Mouse (Mus musculus) myocyte (in vitro differentiated cells): Measurements from ENCODE around the gene Kcnc3. TPM values are rescaled to one million over a fixed set of nuclear protein-coding genes. Genes with fewer than 3 reads are reported as not detected.
A peak's percentile ranks its signal among the peaks of the same experiment; 100 is the strongest.

Experiments
- H3K27me3 ChIP-seq: one replicate; pipeline ENCODE4 v1.6.1; 2011; ENCODE audit not compliant: control insufficient read depth, insufficient read depth, insufficient read length
- H3K36me3 ChIP-seq: one replicate; pipeline ENCODE4 v1.6.1; 2011; ENCODE audit not compliant: control insufficient read depth, insufficient read depth
- H3K4me2 ChIP-seq: one replicate; pipeline ENCODE4 v1.6.1; 2011; ENCODE audit warnings: low read depth, control low read depth
- H3K4me3 ChIP-seq: one replicate; pipeline ENCODE4 v1.5.1; 2011; ENCODE audit warnings: mild to moderate bottlenecking, control low read depth, moderate library complexity
- H3K79me2 ChIP-seq: one replicate; pipeline ENCODE4 v1.6.1; 2011; ENCODE audit not compliant: control insufficient read depth, insufficient read depth
- H3ac ChIP-seq: one replicate; pipeline ENCODE4 v1.6.1; 2011; ENCODE audit not compliant: control insufficient read depth, insufficient read length
- CEBPB ChIP-seq: IDR thresholded peaks from 2 replicates; pipeline ENCODE4 v1.6.1; 2011; ENCODE audit warnings: mild to moderate bottlenecking, moderate library complexity; ENCODE audit not compliant: poor library complexity, insufficient read depth, severe bottlenecking
- E2F4 ChIP-seq: IDR thresholded peaks from one replicate; pipeline ENCODE4 v1.6.1; 2011; ENCODE audit warnings: mild to moderate bottlenecking, control low read depth, moderate library complexity; ENCODE audit not compliant: insufficient read depth
- MAX ChIP-seq: IDR thresholded peaks from one replicate; pipeline ENCODE4 v1.6.1; 2011; ENCODE audit warnings: low read depth, mild to moderate bottlenecking, control low read depth
- MYOD1 ChIP-seq, 3 experiments: IDR thresholded peaks; one replicate each; pipeline ENCODE4 v1.6.1; 2011; ENCODE audit warnings: control low read depth in 2 of 3, low read depth in 2 of 3, mild to moderate bottlenecking in 2 of 3, moderate library complexity in 1 of 3; ENCODE audit not compliant: insufficient read length in 2 of 3, control insufficient read depth in 1 of 3
- MYOG ChIP-seq, 3 experiments: IDR thresholded peaks; one replicate each; pipeline ENCODE4 v1.6.1; 2011; ENCODE audit warnings: control low read depth in 2 of 3, low read depth in 2 of 3, mild to moderate bottlenecking in 2 of 3; ENCODE audit not compliant: insufficient read length in 2 of 3, control insufficient read depth in 1 of 3, insufficient read depth in 1 of 3
- POLR2A ChIP-seq: IDR thresholded peaks from one replicate; pipeline ENCODE4 v1.6.1; 2011; ENCODE audit warnings: low read depth, mild to moderate bottlenecking, control low read depth, moderate library complexity; ENCODE audit not compliant: insufficient read length
- POLR2AphosphoS2 ChIP-seq: IDR thresholded peaks from one replicate; pipeline ENCODE4 v1.6.1; 2011; ENCODE audit warnings: low read depth, control low read depth; ENCODE audit not compliant: insufficient read length
- REST ChIP-seq: IDR thresholded peaks from one replicate; pipeline ENCODE4 v1.6.1; 2011; ENCODE audit warnings: mild to moderate bottlenecking, control low read depth, moderate library complexity; ENCODE audit not compliant: insufficient read depth, insufficient read length
- SRF ChIP-seq: IDR thresholded peaks from one replicate; pipeline ENCODE4 v1.6.1; 2011; ENCODE audit warnings: low read depth; ENCODE audit not compliant: control insufficient read depth, insufficient read length
- TCF12 ChIP-seq: IDR thresholded peaks from one replicate; pipeline ENCODE4 v1.6.1; 2011; ENCODE audit warnings: mild to moderate bottlenecking, control low read depth; ENCODE audit not compliant: poor library complexity, insufficient read depth, severe bottlenecking
- TCF3 ChIP-seq: IDR thresholded peaks from one replicate; pipeline ENCODE4 v1.6.1; 2011; ENCODE audit warnings: low read depth, control low read depth; ENCODE audit not compliant: insufficient read length
- USF1 ChIP-seq: IDR thresholded peaks from one replicate; pipeline ENCODE4 v1.6.1; 2011; ENCODE audit warnings: low read depth, mild to moderate bottlenecking, control low read depth, moderate library complexity
- polyA plus RNA-seq: library from polyadenylated mRNA; unstranded; fragments of >200 nt; fragmentation: generic; extraction: Trizol; gene quantifications from one replicate; pipeline ENCODE4 v1.2.1, GENCODE M21; 2012; ENCODE audit warnings: missing spikeins

Gene Kcnc3
- polyA plus RNA-seq, 1 experiment = 0.92 TPM

GRCm38 (mm10) chr7:44551731-44552130, 38.7 kb upstream of the Kcnc3 start:
- no peak overlapping the region for H3ac ChIP-seq
- TF ChIP-seq MAX = no peak
- no peak for TF ChIP-seq POLR2A
- TF ChIP-seq REST = no peak
- TF ChIP-seq POLR2AphosphoS2 = no peak
- TF ChIP-seq MYOG (IDR thresholded peaks at IDR 0.05; ENCODE audit: control insufficient read depth in 1 of 3, insufficient read depth in 1 of 3, insufficient read length in 2 of 3, low read depth in 2 of 3) = no peak
- TF ChIP-seq CEBPB = no peak

GRCm38 (mm10) chr7:44552141-44552908, 38.1 kb upstream of the Kcnc3 start:
- H3K4me3 ChIP-seq = peak overlapping the region; percentile 70
- H3ac ChIP-seq = peak overlapping the region; percentile 45
- H3K27me3 ChIP-seq = no peaks in the 10 kb centered on the region
- TF ChIP-seq MYOD1 (IDR thresholded peaks at IDR 0.05; ENCODE audit: control insufficient read depth in 1 of 3, insufficient read length in 2 of 3, low read depth in 2 of 3) (no peak), SRF (no peak), TCF3 (no peak), REST (no peak), E2F4 (no peak), CEBPB (no peak), TCF12 (no peak), POLR2AphosphoS2 (no peak), USF1 (no peak), MYOG (IDR thresholded peaks at IDR 0.05; ENCODE audit: control insufficient read depth in 1 of 3, insufficient read depth in 1 of 3, insufficient read length in 2 of 3, low read depth in 2 of 3) (no peak), POLR2A (no peak), MAX (no peak)
- H3K4me2 ChIP-seq = peak overlapping the region; percentile 82
- H3K36me3 ChIP-seq = no peaks in the 10 kb centered on the region
- H3K79me2 ChIP-seq = peaks cover 12% of the 10 kb centered on the region

More at GRCm38 (mm10) chr7:44551731-44552130, 38.7 kb upstream of the Kcnc3 start:
- H3K4me2 ChIP-seq = no peak overlapping the region
- H3K36me3 ChIP-seq = no peaks in the 10 kb centered on the region
- no peak overlapping the region for H3K4me3 ChIP-seq
- H3K79me2 ChIP-seq = peaks cover 16% of the 10 kb centered on the region
- no peaks in the 10 kb centered on the region for H3K27me3 ChIP-seq

GRCm38 (mm10) chr7:44553196-44553764, 37.2 kb upstream of the Kcnc3 start:
- peak overlapping the region; percentile 45 for H3ac ChIP-seq
- peak overlapping the region; percentile 70 for H3K4me3 ChIP-seq
- no peaks in the 10 kb centered on the region for H3K36me3 ChIP-seq
- no peaks in the 10 kb centered on the region for H3K27me3 ChIP-seq
- H3K4me2 ChIP-seq = peak overlapping the region; percentile 82
- TF ChIP-seq TCF12 (no peak), POLR2A (no peak), REST (no peak), SRF (no peak), CEBPB (no peak), POLR2AphosphoS2 (no peak), TCF3 (no peak), MYOG (IDR thresholded peaks at IDR 0.05; ENCODE audit: control insufficient read depth in 1 of 3, insufficient read depth in 1 of 3, insufficient read length in 2 of 3, low read depth in 2 of 3) (no peak), E2F4 (no peak), MYOD1 (IDR thresholded peaks at IDR 0.05; ENCODE audit: control insufficient read depth in 1 of 3, insufficient read length in 2 of 3, low read depth in 2 of 3) (no peak), MAX (no peak), USF1 (no peak)
- peaks cover 6% of the 10 kb centered on the region for H3K79me2 ChIP-seq

GRCm38 (mm10) chr7:44553826-44554225, 36.6 kb upstream of the Kcnc3 start, which contains the start of gene Nr1h2:
TSS of gene Nr1h2 (minus strand) at chr7:44553951.
- H3K4me3 ChIP-seq = peak within 1 kb of the TSS; percentile 70
- no peaks in the 10 kb centered on the region for H3K27me3 ChIP-seq
- TF ChIP-seq MAX (no peak), POLR2AphosphoS2 (peak; percentile 35)
- H3K79me2 ChIP-seq = peaks cover 6% of the 10 kb centered on the region
- H3K4me2 ChIP-seq = peak within 1 kb of the TSS; percentile 83
- H3K36me3 ChIP-seq = no peaks in the 10 kb centered on the region
- H3ac ChIP-seq = peak within 1 kb of the TSS; percentile 45

GRCm38 (mm10) chr7:44557629-44558028, 32.8 kb upstream of the Kcnc3 start:
- peaks cover 3% of the 10 kb centered on the region for H3K79me2 ChIP-seq
- no peak overlapping the region for H3K4me3 ChIP-seq
- TF ChIP-seq E2F4 (no peak), POLR2AphosphoS2 (no peak), TCF12 (no peak), USF1 (no peak), CEBPB (no peak), POLR2A (no peak), SRF (no peak), MYOG (IDR thresholded peaks at IDR 0.05; ENCODE audit: control insufficient read depth in 1 of 3, insufficient read depth in 1 of 3, insufficient read length in 2 of 3, low read depth in 2 of 3) (no peak), TCF3 (no peak), MAX (no peak), REST (no peak), MYOD1 (IDR thresholded peaks at IDR 0.05; ENCODE audit: control insufficient read depth in 1 of 3, insufficient read length in 2 of 3, low read depth in 2 of 3) (no peak)
- no peaks in the 10 kb centered on the region for H3K36me3 ChIP-seq
- H3ac ChIP-seq = no peak overlapping the region
- no peak overlapping the region for H3K4me2 ChIP-seq
- H3K27me3 ChIP-seq = peaks cover 4% of the 10 kb centered on the region
